Mouse (Mus musculus) hindlimb bud, embryonic 11.5 days (tissue): ENCODE data around the gene Lhfp.

ENCODE experiments used
- DNase-seq: peaks from one replicate; pipeline ENCODE4 v3.0.0-alpha.2; 2012; ENCODE audit warnings: low read depth, low spot score; ENCODE audit errors: extremely low spot score

Gene Lhfp

GRCm38 (mm10) chr3:53310093-53310492 is 268.8 kb downstream of the Lhfp start:
- DNase-seq, result no peak

DNA sequence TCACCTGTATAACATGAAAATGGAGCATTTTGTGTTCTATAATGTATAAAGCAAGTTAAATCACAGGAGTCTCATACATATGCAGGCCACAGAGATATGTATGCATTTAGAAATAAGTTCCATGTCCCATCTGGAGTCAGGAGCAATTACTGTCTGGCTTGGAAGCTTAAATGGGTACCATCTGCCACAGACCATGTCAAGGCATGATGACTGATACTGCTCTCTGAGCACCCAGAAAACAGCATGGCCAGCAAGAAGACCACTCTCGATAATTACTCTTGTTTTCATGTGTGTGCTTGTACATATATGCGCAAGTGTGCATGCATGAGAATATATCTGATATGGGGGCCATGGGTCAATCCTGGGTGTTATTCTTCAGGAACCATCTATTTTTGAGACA is 269.3 kb downstream of the Lhfp start:
- no peak for DNase-seq
